Mouse (Mus musculus) MEL (cell line): ENCODE measurements around the gene Cpt1c. TPM values are rescaled to one million over a fixed set of nuclear protein-coding genes. Genes with fewer than 3 reads are reported as not detected.

Experiments
- DNase-seq: peaks from one replicate; pipeline ENCODE4 v3.0.0; 2011; ENCODE audit warnings: low read depth, low spot score
- H3K27ac ChIP-seq: 2 replicates; pipeline ENCODE4 v1.5.1; 2012; ENCODE audit warnings: low read depth, mild to moderate bottlenecking, control low read depth, low read length, moderate library complexity; ENCODE audit not compliant: control insufficient read depth
- H3K27me3 ChIP-seq, 2 experiments: fragments of 150-350 bp in 1 of 2; sonication (generic) in 1 of 2; 2 replicates each; pipeline ENCODE4 v1.6.1; 2012; ENCODE audit warnings: low read length in 2 of 2, mild to moderate bottlenecking in 2 of 2, improper control_type of control experiment in 1 of 2, moderate library complexity in 1 of 2; ENCODE audit not compliant: insufficient read depth in 2 of 2, control insufficient read depth in 1 of 2
- H3K36me3 ChIP-seq, 2 experiments: 2 replicates each; pipeline ENCODE4 v1.6.1; 2012 to 2014; ENCODE audit warnings: low read length in 2 of 2, improper control_type of control experiment in 1 of 2, inconsistent platforms in 1 of 2, mild to moderate bottlenecking in 1 of 2; ENCODE audit not compliant: insufficient read depth in 2 of 2, control insufficient read depth in 1 of 2
- H3K4me1 ChIP-seq, 2 experiments: fragments of 150-350 bp in 1 of 2; sonication (generic) in 1 of 2; 2 replicates each; pipeline ENCODE4 v1.6.1; 2012; ENCODE audit warnings: low read length in 2 of 2, improper control_type of control experiment in 1 of 2, mild to moderate bottlenecking in 1 of 2; ENCODE audit not compliant: insufficient read depth in 2 of 2, control insufficient read depth in 1 of 2
- H3K4me3 ChIP-seq, 2 experiments: fragments of 150-350 bp in 1 of 2; sonication (generic) in 1 of 2; 2 replicates each; pipeline ENCODE4 v1.5.1; 2012; ENCODE audit warnings: low read depth in 2 of 2, low read length in 2 of 2, mild to moderate bottlenecking in 2 of 2, moderate library complexity in 2 of 2, control low read depth in 1 of 2, improper control_type of control experiment in 1 of 2; ENCODE audit not compliant: control insufficient read depth in 1 of 2, insufficient read depth in 1 of 2
- H3K79me2 ChIP-seq: 2 replicates; pipeline ENCODE4 v1.6.1; 2012; ENCODE audit warnings: mild to moderate bottlenecking, low read length, moderate library complexity; ENCODE audit not compliant: control insufficient read depth, poor library complexity, insufficient read depth
- H3K9ac ChIP-seq: 2 replicates; pipeline ENCODE4 v1.6.1; 2012; ENCODE audit warnings: low read depth, mild to moderate bottlenecking, control low read depth, low read length, moderate library complexity; ENCODE audit not compliant: control insufficient read depth, poor library complexity, severe bottlenecking
- H3K9me3 ChIP-seq: fragments of 150-350 bp; sonication (generic); replicated peaks from 2 replicates; pipeline ENCODE4 v1.6.1; 2012; ENCODE audit warnings: mild to moderate bottlenecking, low read length, improper control_type of control experiment, moderate library complexity; ENCODE audit not compliant: insufficient read depth
- CHD1 ChIP-seq: IDR thresholded peaks from 2 replicates; pipeline ENCODE4 v1.6.1; 2012; ENCODE audit warnings: low read depth, mild to moderate bottlenecking, inconsistent platforms, low read length, improper control_type of control experiment
- CHD2 ChIP-seq: IDR thresholded peaks from 2 replicates; pipeline ENCODE4 v1.6.1; 2011; ENCODE audit warnings: low read length, improper control_type of control experiment
- CTCF ChIP-seq, 3 experiments: IDR thresholded peaks in 2 of 3; conservative IDR thresholded peaks in 1 of 3; 2 replicates each; pipeline ENCODE4 v1.5.1; 2011 to 2012; ENCODE audit warnings: low read length in 3 of 3, low read depth in 2 of 3, mild to moderate bottlenecking in 2 of 3, improper control_type of control experiment in 1 of 3, inconsistent platforms in 1 of 3, mixed read lengths in 1 of 3, moderate library complexity in 1 of 3; ENCODE audit not compliant: control insufficient read depth in 1 of 3, insufficient read depth in 1 of 3, poor library complexity in 1 of 3, severe bottlenecking in 1 of 3
- E2F4 ChIP-seq: IDR thresholded peaks from 2 replicates; pipeline ENCODE4 v1.6.1; 2011; ENCODE audit warnings: low read depth, low read length, improper control_type of control experiment, borderline replicate concordance
- ELF1 ChIP-seq: IDR thresholded peaks from 2 replicates; pipeline ENCODE4 v1.6.1; 2014; ENCODE audit warnings: low read depth, mild to moderate bottlenecking, inconsistent platforms, low read length, improper control_type of control experiment, moderate library complexity
- EP300 ChIP-seq, 2 experiments: IDR thresholded peaks; 2 replicates each; pipeline ENCODE4 v1.6.1; 2011; ENCODE audit warnings: improper control_type of control experiment in 2 of 2, low read length in 2 of 2, low read depth in 1 of 2, mild to moderate bottlenecking in 1 of 2
- ETS1 ChIP-seq: IDR thresholded peaks from 2 replicates; pipeline ENCODE4 v1.6.1; 2012; ENCODE audit warnings: low read depth, mild to moderate bottlenecking, inconsistent platforms, low read length, improper control_type of control experiment, moderate library complexity
- GABPA ChIP-seq: IDR thresholded peaks from 2 replicates; pipeline ENCODE4 v1.6.1; 2012; ENCODE audit warnings: low read depth, mild to moderate bottlenecking, inconsistent platforms, low read length, improper control_type of control experiment, moderate library complexity
- GATA1 ChIP-seq: IDR thresholded peaks from 2 replicates; pipeline ENCODE4 v1.6.1; 2011; ENCODE audit warnings: low read depth, low read length, improper control_type of control experiment
- HCFC1 ChIP-seq: IDR thresholded peaks from 2 replicates; pipeline ENCODE4 v1.6.1; 2012; ENCODE audit warnings: low read depth, mild to moderate bottlenecking, inconsistent platforms, low read length, improper control_type of control experiment, moderate library complexity
- JUND ChIP-seq: IDR thresholded peaks from 2 replicates; pipeline ENCODE4 v1.6.1; 2011; ENCODE audit warnings: low read depth, mild to moderate bottlenecking, improper control_type of control experiment, low read length
- KAT2A ChIP-seq: conservative IDR thresholded peaks from 2 replicates; pipeline ENCODE4 v1.6.1; 2012; ENCODE audit warnings: low read depth, low read length, improper control_type of control experiment, inconsistent platforms
- MAFK ChIP-seq: IDR thresholded peaks from 2 replicates; pipeline ENCODE4 v1.6.1; 2011; ENCODE audit warnings: low read depth, mild to moderate bottlenecking, low read length, improper control_type of control experiment, borderline replicate concordance
- MAX ChIP-seq: IDR thresholded peaks from 2 replicates; pipeline ENCODE4 v1.6.1; 2011; ENCODE audit warnings: low read length, improper control_type of control experiment
- MAZ ChIP-seq: IDR thresholded peaks from 2 replicates; pipeline ENCODE4 v1.6.1; 2012; ENCODE audit warnings: low read depth, mild to moderate bottlenecking, inconsistent platforms, low read length, improper control_type of control experiment
- MEF2A ChIP-seq: IDR thresholded peaks from 2 replicates; pipeline ENCODE4 v1.6.1; 2014; ENCODE audit warnings: low read depth, mild to moderate bottlenecking, inconsistent platforms, low read length, improper control_type of control experiment; ENCODE audit not compliant: poor library complexity, insufficient replicate concordance, severe bottlenecking; ENCODE audit errors: extremely low read depth
- MXI1 ChIP-seq: IDR thresholded peaks from 2 replicates; pipeline ENCODE4 v1.6.1; 2011; ENCODE audit warnings: mild to moderate bottlenecking, low read depth, low read length, improper control_type of control experiment
- MYB ChIP-seq: IDR thresholded peaks from 2 replicates; pipeline ENCODE4 v1.6.1; 2011; ENCODE audit warnings: mild to moderate bottlenecking, low read depth, low read length, improper control_type of control experiment
- MYC ChIP-seq: IDR thresholded peaks from 2 replicates; pipeline ENCODE4 v1.6.1; 2011; ENCODE audit warnings: low read depth, mild to moderate bottlenecking, low read length, improper control_type of control experiment, moderate library complexity
- NELFE ChIP-seq: IDR thresholded peaks from 2 replicates; pipeline ENCODE4 v1.6.1; 2011; ENCODE audit warnings: low read depth, low read length, improper control_type of control experiment
- NRF1 ChIP-seq: IDR thresholded peaks from 2 replicates; pipeline ENCODE4 v1.6.1; 2014; ENCODE audit warnings: low read depth, mild to moderate bottlenecking, inconsistent platforms, low read length, improper control_type of control experiment, moderate library complexity; ENCODE audit not compliant: poor library complexity, insufficient read depth, severe bottlenecking
- POLR2A ChIP-seq, 2 experiments: IDR thresholded peaks; 2 replicates each; pipeline ENCODE4 v1.6.1; 2011 to 2012; ENCODE audit warnings: low read length in 2 of 2, mild to moderate bottlenecking in 2 of 2, control low read depth in 1 of 2, improper control_type of control experiment in 1 of 2, low read depth in 1 of 2, moderate library complexity in 1 of 2; ENCODE audit not compliant: control insufficient read depth in 1 of 2, insufficient read depth in 1 of 2, poor library complexity in 1 of 2
- POLR2AphosphoS2 ChIP-seq: IDR thresholded peaks from 2 replicates; pipeline ENCODE4 v1.6.1; 2011; ENCODE audit warnings: low read length, improper control_type of control experiment
- POLR2AphosphoS5 ChIP-seq: IDR thresholded peaks from 2 replicates; pipeline ENCODE4 v1.6.1; 2012; ENCODE audit warnings: low read depth, borderline replicate concordance, mild to moderate bottlenecking, inconsistent platforms, low read length, moderate library complexity, mixed read lengths
- SIN3A ChIP-seq: IDR thresholded peaks from 2 replicates; pipeline ENCODE4 v1.6.1; 2012; ENCODE audit warnings: low read length, improper control_type of control experiment, inconsistent platforms
- SMC3 ChIP-seq: IDR thresholded peaks from 2 replicates; pipeline ENCODE4 v1.6.1; 2011; ENCODE audit warnings: low read depth, low read length, improper control_type of control experiment
- TAL1 ChIP-seq: IDR thresholded peaks from 2 replicates; pipeline ENCODE4 v1.6.1; 2012; ENCODE audit warnings: mild to moderate bottlenecking, inconsistent platforms, low read length, moderate library complexity, mixed read lengths
- TBP ChIP-seq: IDR thresholded peaks from 2 replicates; pipeline ENCODE4 v1.8.0; 2011; ENCODE audit warnings: low read depth, low read length, improper control_type of control experiment
- TCF12 ChIP-seq: IDR thresholded peaks from 2 replicates; pipeline ENCODE4 v1.6.1; 2014; ENCODE audit warnings: low read depth, mild to moderate bottlenecking, inconsistent platforms, low read length, improper control_type of control experiment, moderate library complexity
- UBTF ChIP-seq: IDR thresholded peaks from 2 replicates; pipeline ENCODE4 v1.6.1; 2012; ENCODE audit warnings: low read depth, mild to moderate bottlenecking, inconsistent platforms, low read length, improper control_type of control experiment, moderate library complexity, borderline replicate concordance; ENCODE audit not compliant: insufficient read depth
- USF1 ChIP-seq: IDR thresholded peaks from 2 replicates; pipeline ENCODE4 v1.6.1; 2014; ENCODE audit warnings: low read depth, mild to moderate bottlenecking, inconsistent platforms, low read length, improper control_type of control experiment, moderate library complexity
- USF2 ChIP-seq, 2 experiments: IDR thresholded peaks; 2 replicates each; pipeline ENCODE4 v1.6.1; 2011 to 2012; ENCODE audit warnings: improper control_type of control experiment in 2 of 2, low read length in 2 of 2, borderline replicate concordance in 1 of 2, inconsistent platforms in 1 of 2, low read depth in 1 of 2, mild to moderate bottlenecking in 1 of 2; ENCODE audit not compliant: insufficient read depth in 1 of 2
- ZC3H11A ChIP-seq: IDR thresholded peaks from 2 replicates; pipeline ENCODE4 v1.6.1; 2012; ENCODE audit warnings: low read depth, mild to moderate bottlenecking, inconsistent platforms, low read length, improper control_type of control experiment
- ZKSCAN1 ChIP-seq: IDR thresholded peaks from 2 replicates; pipeline ENCODE4 v1.6.1; 2012; ENCODE audit warnings: low read depth, mild to moderate bottlenecking, inconsistent platforms, low read length, improper control_type of control experiment, moderate library complexity
- ZMIZ1 ChIP-seq: IDR thresholded peaks from 2 replicates; pipeline ENCODE4 v1.6.1; 2012; ENCODE audit warnings: low read depth, mild to moderate bottlenecking, inconsistent platforms, low read length, improper control_type of control experiment, moderate library complexity
- ZNF384 ChIP-seq: IDR thresholded peaks from 2 replicates; pipeline ENCODE4 v1.6.1; 2012; ENCODE audit warnings: low read depth, mild to moderate bottlenecking, inconsistent platforms, low read length, improper control_type of control experiment
- polyA plus RNA-seq, 2 experiments: library from polyadenylated mRNA; stranded (reverse) in 1 of 2; unstranded in 1 of 2; fragments of >175 nt in 1 of 2; fragments of >200 nt in 1 of 2; gene quantifications; 2 replicates each; pipeline versions ENCODE4 v1.2.1 to v1.2.4; 2012; ENCODE audit warnings: low replicate concordance in 2 of 2, low read depth in 1 of 2; ENCODE audit not compliant: insufficient read length in 2 of 2, insufficient read depth in 1 of 2, missing spikeins in 1 of 2
- total RNA-seq: library from RNA; depleted of rRNA; stranded (reverse); fragments of 300-350 nt; gene quantifications from 2 replicates; pipeline ENCODE4 v1.2.3, GENCODE M21; 2012

The Cpt1c gene
- total and polyA plus RNA-seq, 3 experiments = 0.35 to 0.81 TPM; not detected in 1

DNA sequence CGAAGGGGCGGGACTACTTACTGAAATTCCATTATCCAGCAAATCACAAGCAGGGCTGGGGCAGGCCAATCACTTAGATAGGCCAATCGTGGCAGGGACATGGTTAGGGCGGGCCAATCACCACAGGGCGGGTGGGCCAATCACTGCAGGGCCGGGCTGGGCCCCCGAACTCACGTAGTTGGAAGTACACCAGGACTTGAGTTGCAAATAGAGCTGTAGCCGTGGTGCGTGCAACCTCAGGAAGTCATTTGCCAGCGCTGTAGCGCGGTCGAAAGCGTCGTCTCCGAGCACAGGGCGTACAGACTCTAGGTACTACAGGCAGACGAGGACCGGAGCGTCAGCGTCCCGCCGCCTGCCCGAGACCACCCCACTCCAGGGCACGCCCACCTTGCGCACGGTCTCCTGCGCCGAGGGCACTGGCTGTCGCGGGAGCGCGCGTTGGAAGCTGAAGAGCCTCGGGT is 4.4 kb downstream of the Cpt1c start:
- Histone ChIP-seq H3K4me3 (peak overlapping the region; percentile 56 to 80), H3K79me2 (no peaks in the 10 kb centered on the region), H3K27me3 (no peaks in the 10 kb centered on the region), H3K36me3 (no peaks in the 10 kb centered on the region; a peak in 1 of 4 replicates), H3K9me3 (no peaks in the 10 kb centered on the region), H3K9ac (peak overlapping the region; percentile 48), H3K4me1 (peaks cover 0 to 5% of the 10 kb centered on the region in 2 experiments; a peak in 1 of 4 replicates), H3K27ac (peak overlapping the region; percentile 27)
- TF ChIP-seq MAX (peak; percentile 65), POLR2AphosphoS2 (no peak; the same call in 1 of the 2 replicates), CHD1 (no peak), EP300 (IDR thresholded peaks at IDR 0.05; ENCODE audit: low read depth in 1 of 2, low read length in 2 of 2) (no peak), POLR2AphosphoS5 (no peak), MYC (no peak), NELFE (peak; percentile 61), ZNF384 (no peak), SIN3A (peak; percentile 72), ELF1 (0 out of 2 replicates have a peak, but pooled peaks have one; percentile 23), MAFK (no peak), GABPA (no peak), USF2 (IDR thresholded peaks at IDR 0.05; ENCODE audit: borderline replicate concordance in 1 of 2, insufficient read depth in 1 of 2, low read depth in 1 of 2, low read length in 2 of 2) (no peak), UBTF (no peak), KAT2A (no peak), POLR2A (IDR thresholded peaks at IDR 0.05; ENCODE audit: control insufficient read depth in 1 of 2, insufficient read depth in 1 of 2, low read depth in 1 of 2, low read length in 2 of 2, poor library complexity in 1 of 2) (peak; percentile 53 to 73; a peak in 2 of 4 replicates), MYB (no peak), TBP (peak; percentile 37; the same call in 1 of the 2 replicates), ZKSCAN1 (no peak), TAL1 (no peak), CTCF (IDR thresholded peaks at IDR 0.05 in 2 of 3, conservative IDR thresholded peaks at IDR 0.05 in 1 of 3; ENCODE audit: control insufficient read depth in 1 of 3, insufficient read depth in 1 of 3, low read depth in 2 of 3, low read length in 3 of 3, poor library complexity in 1 of 3, severe bottlenecking in 1 of 3) (no peak), CHD2 (peak; percentile 76), E2F4 (no peak), ZC3H11A (no peak), USF1 (no peak), GATA1 (no peak), NRF1 (peak; percentile 25; the same call in 1 of the 2 replicates), MAZ (0 out of 2 replicates have a peak, but pooled peaks have one; percentile 8), SMC3 (no peak), ETS1 (no peak), MEF2A (no peak), TCF12 (no peak), ZMIZ1 (no peak), MXI1 (no peak; the same call in 1 of the 2 replicates), HCFC1 (peak; percentile 54; the same call in 1 of the 2 replicates), JUND (no peak)
- DNase-seq = peak; percentile 98
